Mouse (Mus musculus) monocyte, adult 5-6 weeks (primary cell): Measurements from ENCODE around the gene Kif3b. TPM values are rescaled to one million over a fixed set of nuclear protein-coding genes. Genes with fewer than 3 reads are reported as not detected.
"Not testable (repeated sequence)": the region's sequence is repeated elsewhere in the genome, so short reads cannot be mapped to it uniquely, and the experiment has no call there.

Experiments used
- ATAC-seq: fragments of 153-309, 156-312 bp; replicated peaks from 2 replicates; pipeline ENCODE4 v1.8.0; 2017; ENCODE audit warnings: mild to moderate bottlenecking; ENCODE audit not compliant: low TSS enrichment, insufficient number of reproducible peaks, severe bottlenecking, poor library complexity, low FRiP score
- total RNA-seq: library from RNA; stranded (forward); fragments of 200-1000, 200-491, 200-594 nt; gene quantifications from 3 replicates; pipeline ENCODE4 v1.2.3, GENCODE M21; 2017

Gene Kif3b
- total RNA-seq, 1 experiment from 2014 or later = 38.3 TPM

DNA sequence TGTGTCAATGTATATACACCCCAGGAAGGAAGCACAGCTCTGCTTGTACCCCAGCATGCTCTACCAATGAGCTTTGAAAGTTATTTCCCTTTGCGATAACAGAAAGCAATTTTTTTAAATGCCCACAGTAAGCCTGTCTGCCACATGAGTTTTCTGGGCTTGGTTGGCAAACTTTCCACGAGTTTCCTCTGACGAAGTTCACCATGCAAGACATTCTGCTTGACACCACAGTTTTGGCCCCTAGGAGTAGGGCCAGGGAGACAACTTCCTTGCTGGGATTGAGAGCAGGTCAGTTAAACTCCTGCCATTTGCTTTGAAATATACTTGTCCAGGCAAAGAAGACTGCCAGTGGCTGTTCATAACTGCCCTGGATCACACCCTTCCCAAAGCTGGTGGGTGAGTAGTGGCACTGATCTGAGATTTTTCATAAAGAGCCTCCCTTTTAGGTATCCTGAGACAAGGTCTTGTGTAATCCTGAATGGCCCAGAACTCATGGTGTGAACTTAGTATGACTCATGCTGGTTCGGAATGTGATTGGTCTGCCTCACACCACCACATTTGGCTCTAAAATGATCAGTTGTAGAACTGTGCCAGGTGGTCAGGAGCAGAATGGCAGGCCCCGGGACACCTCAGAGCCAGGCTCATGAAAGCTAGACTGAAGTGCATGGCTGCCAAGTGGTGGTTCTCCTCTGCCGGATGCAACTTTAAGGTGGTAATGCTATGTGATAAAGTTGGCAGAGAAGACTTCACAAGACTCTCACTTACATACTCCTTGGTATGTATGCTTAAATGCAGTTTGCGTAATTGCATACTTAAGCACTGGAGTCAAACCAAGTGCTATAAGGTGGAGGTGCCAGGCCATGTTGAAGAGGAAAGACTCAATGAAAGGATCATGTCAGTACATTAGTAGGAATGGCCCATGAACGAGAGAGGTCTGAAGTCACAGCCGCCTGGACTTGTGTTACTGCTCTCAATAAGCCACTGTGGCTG is 47.4 kb downstream of the Kif3b start:
- no peak for ATAC-seq

DNA sequence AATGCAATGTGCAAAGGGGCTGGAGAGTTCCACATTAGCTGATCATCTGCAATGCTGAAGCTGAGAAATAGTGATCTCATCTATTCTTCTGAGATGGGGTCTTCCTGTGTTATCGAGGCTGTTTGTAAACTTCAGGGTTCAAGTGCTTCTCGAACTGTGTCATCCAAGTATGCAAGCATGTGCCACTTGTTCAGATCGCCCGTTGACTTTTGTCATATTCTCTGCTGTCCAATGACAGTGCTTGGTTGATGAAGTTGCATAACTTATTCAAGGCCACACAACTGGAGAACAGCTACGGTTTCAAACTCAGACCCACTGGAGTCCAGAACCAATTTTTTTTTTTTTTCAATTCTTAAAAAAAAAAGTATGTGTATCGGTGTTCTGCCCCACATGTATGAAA is 51.0 kb downstream of the Kif3b start:
- ATAC-seq = no peak

DNA sequence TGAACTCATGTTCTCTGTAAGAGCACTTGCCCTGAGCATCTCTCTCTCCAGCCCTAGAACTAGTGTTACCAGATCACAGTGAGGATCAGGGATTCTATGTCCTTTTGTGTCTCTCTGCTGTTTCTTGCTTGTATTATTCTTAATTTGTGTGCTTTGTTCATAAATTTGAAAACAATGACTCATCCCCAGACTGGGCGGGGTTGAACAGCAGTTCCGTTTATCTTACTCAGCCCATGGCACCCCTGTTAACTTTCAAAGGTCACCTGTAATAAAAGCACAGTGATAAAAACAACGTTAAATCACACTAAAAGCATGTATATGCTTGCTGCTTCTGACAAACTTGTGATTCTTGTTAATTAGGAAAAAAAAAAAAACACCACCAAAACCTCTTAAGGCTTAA is 51.4 kb downstream of the Kif3b start:
- 0 out of 2 replicates have a peak, but pooled peaks have one; percentile 24 for ATAC-seq

DNA sequence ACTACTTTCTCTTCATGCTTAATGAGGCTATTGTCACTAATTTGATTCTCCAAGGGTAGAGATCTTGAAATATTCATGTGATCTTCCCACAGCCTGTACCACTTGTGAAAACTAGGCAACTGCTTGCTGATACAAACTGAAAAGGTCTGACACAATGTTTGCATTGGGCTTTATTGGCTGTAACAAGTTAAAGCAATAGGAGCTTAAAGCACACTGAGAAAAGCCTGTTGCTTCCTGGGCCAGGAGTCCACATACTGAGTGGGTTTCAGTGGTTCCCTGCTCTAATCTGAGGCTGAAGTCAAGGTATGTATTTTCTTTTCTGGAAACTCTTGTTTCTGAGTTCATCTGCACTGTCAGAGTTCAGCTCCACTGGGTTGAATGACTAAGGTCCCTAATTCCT is 52.0 kb downstream of the Kif3b start:
- ATAC-seq = no peak

DNA sequence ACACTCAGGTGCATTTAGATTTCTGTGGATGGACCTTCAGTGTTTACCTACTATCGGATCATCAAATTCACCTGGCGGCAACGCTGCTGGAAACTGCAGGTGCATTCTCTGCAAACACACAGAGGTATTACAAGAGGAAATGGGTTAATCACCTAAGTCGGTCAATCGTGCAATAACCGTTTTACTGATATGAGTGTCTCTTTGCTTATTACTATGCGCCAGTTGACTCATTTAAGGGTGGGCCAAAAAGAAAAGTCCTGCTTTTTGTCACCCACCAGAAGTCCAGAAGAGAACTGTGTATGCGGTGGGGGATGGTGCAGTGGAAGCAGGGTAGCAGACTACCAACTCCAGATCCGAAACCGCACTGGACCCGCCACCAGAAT is 53.8 kb downstream of the Kif3b start:
- ATAC-seq = no peak; the same call in 1 of the 2 replicates

DNA sequence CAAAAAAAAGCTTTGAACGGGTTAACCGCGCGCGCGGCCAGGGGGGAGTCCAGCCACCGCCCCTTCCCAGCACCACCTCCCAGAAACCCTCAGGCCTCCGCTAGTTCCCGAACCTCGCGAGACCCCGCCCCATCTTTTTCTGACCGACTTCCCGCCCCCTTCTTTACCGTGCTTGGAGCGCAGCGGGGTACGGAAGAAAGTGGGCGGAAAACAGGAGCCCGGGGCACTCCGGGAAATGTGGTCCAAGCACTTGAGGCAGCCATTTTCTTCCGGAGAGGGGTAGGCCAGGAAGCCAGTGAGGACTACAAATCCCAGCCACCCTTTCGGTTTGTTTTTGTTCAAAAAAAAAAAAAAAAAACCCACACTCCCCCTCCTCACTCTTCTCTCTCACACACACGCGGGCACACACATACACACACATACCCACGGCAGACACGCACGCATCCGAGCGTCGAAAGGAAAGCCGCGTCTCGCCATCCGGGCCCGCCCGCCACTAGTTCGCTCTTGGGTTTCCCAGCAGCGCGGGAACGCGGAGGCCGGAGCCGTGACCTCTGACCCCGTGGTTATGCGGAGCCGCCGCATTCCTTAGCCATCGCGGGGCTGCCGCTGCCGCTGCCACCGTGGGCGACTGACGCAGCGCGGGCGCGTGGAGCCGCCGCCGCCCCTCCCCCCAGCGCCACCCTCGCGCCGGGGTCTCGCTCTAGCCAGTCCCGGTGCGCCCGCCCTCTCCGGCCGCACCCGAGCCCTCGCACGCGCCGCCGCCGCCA is 54.4 kb downstream of the Kif3b start, which contains the start of gene Asxl1:
Asxl1 (plus strand) TSS at position 376 of the 767 bp plus-strand sequence.
- peak; percentile 94 for ATAC-seq

DNA sequence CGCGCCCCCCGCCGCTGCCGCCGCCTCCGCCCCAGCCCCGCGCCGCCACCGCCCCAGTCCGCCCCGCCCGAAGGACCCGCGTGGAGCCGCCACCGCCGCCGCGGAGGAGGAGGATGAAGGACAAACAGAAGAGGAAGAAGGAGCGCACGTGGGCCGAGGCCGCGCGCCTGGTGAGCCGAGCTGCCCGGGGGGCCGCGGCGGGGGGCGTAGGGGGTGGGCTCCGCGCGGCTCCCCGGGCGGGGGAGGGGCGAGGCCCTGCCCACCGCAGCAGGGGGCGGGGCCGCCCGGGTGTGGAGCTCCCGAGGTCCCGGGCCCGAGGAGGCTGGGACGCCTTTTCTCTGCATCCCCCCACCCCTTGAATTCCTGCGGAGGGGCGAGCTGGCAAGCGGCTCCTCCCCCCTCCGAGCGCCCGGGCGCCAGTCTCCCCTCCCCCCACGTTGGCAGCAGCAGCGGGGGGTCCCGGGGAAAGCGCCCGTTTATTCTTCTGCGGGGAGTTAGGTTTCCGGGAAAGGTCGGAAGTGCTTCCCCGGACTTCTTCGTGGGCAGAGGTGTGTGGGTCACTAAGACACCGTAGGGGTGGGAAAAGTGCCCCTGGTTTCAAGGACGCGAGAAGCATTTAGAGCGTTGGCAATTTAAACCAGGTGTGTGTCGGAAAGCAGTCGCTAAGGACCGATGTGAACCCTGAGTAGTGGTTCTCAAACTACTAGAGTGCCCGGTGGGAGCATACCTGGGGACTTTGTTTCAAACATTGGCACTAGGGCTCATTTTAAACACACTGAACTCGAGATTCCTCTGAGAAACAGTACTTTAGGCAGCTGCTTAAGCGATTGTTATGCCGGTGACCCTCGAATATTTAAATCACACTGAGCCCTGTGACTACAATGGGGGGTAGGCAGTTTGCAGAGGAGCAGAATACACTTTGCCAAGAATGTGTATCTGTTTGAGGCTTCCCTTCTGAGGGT is 55.3 kb downstream of the Kif3b start:
- ATAC-seq = no peak

DNA sequence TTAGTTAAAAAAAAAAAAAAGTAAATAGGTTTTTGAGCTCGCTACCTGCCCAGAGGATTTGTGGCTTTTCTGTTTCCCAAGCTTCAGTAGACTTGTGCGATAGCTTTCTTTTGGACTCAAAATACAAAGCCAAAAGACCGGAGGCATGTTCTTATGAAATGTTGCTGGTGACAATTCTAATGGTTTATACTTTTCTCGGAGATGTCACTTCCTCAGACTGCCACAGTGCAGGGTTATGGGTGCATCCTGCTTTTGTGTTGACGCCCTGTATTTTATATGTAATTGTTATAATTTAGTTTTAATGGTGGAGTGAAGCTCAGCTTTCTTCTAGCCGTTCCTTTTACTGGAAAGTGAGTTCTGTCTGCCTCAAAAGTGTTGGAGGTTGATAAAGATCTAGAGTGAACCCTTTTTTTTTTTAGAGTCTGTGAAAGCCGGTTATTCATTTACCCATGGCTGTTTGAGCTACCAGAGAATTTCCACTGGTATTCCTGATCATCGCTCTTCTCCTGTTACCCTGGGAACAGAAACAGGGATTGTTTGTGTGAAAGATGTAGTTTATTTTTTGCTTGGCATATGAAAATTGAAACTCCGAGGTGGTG is 56.1 kb downstream of the Kif3b start:
- ATAC-seq = no peak

DNA sequence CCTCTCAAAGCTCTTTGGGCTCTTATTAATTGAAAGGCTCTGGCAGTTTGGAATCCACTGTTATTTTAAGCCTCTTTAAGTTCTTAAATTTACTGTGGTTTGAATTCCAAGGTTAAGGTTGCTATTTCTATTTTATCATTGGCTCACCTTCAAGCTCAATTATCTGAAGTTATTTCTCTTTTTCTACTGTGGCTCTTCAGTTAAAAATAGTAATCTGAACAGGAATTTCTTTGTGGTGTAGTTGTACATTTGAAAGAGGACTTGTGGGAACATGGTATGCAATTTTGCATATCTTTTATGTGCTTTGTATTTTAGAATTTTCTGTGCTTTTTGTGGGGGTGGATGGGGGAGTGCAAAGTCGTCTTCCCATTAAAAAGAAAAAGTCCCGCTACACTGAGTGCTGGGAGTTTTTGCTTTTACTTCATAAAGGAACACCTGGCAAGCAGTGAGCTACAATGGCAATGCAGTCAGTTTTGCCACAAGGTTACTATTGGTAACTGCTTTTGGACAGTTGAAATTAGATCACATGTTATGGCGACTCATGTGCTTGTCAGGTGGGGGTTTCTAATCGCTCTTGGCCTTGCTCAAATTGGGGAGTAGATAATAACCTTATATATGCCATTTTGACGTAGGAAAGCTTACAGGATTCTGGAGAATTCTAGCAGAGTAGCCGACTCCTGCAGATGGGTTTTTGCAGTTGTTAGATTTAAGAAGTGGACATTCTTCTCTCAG is 57.1 kb downstream of the Kif3b start:
- no peak for ATAC-seq

DNA sequence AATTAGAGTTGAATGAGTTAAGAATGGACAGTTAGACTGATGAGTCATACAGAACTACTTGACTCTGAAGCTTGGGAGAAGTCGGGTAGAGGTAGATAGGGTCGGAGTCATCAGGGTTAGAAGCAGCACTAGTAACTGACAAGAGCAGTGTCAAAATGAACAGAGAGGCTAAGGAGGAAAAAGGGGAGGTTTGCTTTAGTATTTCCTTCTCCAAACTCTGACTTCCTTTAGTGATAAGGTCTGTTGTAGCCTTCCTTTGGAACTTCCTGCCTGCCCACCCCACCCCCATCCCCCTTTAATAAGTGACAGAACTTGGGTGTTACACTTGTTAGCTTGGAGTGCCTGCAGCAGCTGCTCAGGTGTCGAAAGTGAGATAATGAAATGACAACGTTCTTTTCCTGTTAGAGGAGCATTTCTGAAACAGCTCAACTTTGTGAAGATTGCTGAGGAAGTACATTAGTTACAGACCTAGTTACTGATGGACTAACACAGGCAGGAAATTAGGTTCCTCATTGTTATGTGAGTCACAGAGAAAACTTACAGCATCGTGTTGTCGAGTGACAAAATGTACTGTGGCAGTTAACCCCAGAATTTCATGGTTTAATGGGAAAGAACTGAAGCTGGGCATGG is 59.5 kb downstream of the Kif3b start:
- peak; percentile 81 for ATAC-seq

DNA sequence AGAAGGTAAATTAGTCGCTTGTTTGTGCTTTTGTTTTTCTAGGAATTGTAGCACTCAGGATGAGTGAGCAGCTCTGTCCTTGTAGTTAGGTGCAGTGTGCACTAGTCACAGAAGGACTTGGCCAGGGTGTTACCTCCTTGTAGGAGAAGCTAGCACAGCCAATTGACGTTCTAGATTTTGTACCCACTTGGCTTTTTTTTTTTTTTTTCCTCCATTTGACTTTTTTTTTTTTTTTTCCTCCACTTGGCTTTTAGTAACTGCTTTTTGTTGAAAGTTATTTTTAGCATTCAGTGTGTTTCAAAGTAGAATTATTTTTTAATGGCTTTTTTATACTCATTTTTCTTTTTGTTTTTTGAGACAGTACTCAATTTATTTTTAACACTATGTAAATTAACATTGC is 63.4 kb downstream of the Kif3b start:
- no peak for ATAC-seq

DNA sequence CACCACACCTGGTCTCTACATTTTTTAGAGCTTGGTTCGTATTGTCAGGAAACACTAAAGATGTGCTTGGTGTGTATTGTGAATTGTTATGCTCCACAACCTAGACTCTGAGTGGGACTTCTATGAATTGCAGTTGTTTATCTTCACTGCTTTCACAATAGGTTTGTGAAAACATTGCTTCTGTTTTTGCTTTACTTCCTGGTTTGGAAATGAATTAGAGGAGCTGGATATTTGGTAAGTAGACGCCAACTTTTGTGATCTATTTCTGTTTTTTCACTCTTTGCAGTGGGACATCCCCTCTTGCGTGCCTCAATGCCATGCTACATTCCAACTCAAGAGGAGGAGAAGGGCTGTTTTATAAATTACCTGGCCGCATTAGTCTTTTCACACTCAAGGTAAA is 65.6 kb downstream of the Kif3b start:
- peak; percentile 53; the same call in 1 of the 2 replicates for ATAC-seq

DNA sequence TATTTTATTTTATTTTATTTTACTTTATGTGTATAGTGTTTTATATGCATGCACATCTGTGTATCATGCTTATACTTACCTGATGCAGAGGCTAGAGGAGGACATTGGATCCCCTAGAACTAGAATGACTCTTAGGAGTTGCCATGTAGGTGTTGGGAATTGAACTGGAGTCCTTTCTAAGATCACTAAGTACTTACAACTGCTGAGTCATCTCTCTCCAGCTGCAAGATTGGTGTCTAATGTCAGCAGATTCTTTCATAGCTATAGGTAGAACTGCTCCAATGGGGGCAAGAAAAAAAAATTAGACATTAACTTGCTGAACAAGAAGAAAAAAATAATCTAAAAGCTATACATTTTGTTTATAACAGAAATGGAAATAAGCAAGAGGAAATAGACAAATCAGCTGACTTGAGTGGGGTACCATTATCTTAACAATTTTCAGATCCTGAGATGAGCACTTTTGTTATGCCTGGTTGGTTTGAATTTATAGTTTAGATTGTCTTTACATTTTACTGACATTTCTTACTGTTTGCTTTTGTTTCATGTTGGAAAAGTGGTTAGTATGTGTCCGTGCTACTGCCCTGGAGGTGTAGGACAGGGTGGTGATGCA is 70.0 kb downstream of the Kif3b start:
- no peak for ATAC-seq

DNA sequence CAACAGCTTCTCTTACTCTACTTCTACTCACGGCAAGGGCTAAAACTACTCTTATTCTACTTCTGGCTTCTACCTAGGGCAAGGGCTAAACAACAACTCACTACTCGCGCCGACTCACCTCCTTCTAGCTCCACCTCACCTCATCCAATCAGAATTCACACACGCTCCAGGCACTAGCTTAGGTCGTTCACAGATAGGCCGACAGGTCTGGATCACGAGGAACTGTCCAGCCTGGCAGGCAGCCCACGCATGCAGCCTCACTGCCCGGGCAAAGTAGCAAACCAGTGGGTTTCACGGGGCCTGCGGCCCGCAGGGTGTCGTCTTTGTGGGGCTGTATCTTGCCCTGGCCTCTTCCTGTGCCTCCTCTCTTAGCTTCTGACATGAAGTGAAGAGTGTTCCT is 73.3 kb downstream of the Kif3b start:
- not testable (repeated sequence) for ATAC-seq

DNA sequence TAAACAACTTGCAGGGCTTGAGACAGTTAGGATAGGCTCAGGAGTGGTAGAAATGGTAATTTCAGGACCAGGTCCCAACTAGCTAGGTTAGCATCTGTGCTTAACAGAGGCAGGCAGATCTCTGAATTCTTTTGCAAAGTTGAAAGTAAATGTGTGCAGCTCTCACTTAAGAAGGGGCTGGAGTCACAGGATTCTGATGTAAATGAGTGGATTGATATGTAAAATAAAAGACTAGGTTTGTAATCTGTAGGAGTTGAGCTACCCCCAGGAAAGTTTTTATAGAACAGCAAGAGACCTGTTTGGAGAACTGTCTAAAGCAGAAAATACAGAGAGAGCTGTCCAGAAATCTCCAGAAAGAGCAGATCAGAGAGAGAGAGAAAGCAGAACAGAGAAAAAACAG is 79.7 kb downstream of the Kif3b start:
- ATAC-seq = no peak

DNA sequence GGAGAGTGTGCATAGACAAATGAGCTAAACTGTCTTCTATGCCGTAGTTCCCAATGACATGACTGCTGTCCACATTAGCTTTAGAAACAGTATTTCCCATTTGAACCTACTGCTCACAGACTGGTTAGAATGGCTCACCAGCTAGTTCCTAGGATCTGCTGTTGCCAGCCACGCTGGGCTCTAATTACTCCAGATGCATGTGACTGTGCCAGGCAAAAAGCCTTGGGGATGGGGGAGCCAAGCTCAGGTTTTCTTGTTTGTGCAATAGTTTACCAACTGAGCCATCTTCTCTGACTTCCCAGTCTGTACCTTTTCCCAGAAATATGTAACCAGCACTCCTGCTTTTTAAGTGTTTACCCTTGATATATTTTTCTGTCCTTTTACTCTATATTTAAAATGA is 84.2 kb downstream of the Kif3b start:
- no peak for ATAC-seq

DNA sequence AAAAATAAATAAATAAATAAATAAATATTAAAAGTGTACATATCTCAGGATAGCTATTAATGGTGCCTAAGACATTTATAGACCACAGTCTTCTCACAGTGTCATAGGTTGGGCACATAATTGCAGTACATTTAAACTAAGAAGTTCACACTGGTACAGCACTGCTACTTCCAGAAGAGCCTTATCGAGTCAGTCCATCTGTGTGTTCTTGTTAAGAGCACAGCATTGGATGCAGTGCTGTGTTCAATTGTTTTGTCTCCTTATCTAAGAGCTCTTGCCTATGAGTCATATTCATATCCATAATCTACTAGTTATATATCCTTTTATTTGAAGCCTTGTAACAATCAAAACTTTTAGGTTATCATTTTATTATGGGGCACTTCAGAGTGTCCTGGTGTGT is 89.3 kb downstream of the Kif3b start:
- no peak for ATAC-seq
